Mouse (Mus musculus) embryonic fibroblast, embryonic 13.5 days (primary cell): ENCODE results near the gene Cpped1.

Source experiments
- CTCF ChIP-seq: IDR thresholded peaks from 2 replicates; pipeline ENCODE4 v1.5.1; 2011; ENCODE audit warnings: mild to moderate bottlenecking, control low read depth, low read length, moderate library complexity, borderline replicate concordance; ENCODE audit not compliant: insufficient read depth
- POLR2A ChIP-seq: IDR thresholded peaks from 2 replicates; pipeline ENCODE4 v1.6.1; 2011; ENCODE audit warnings: low read depth, mild to moderate bottlenecking, control low read depth, low read length, moderate library complexity

DNA sequence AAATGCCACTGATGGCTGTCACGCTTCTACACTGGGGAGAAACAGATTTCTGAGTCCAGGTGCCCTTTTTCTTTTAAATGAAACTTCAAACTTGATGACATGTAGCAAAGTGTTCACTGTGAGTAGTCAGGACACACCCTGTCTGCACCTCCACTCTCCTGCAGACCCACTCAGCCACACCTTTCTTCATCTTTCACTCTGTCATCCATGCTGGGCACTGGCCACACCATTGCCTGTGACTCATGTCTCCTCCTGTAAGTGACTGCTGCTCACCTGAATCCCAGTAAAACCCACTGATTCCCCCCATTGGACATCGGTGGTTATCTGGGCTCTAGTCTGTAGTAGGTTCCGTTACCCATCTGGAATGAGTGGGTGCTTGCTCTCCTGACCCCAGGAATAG lies 118.8 kb downstream of the Cpped1 start:
- TF ChIP-seq CTCF (no peak), POLR2A (no peak)
